Mouse (Mus musculus): ENCODE results near the gene Fus.
"Not testable (repeated sequence)": the region's sequence is repeated elsewhere in the genome, so short reads cannot be mapped to it uniquely, and the experiment has no call there.

Fus gene

GRCm38 (mm10) chr7:127942097-127942496 is 25.2 kb upstream of the Fus start:
- not testable (repeated sequence) for DNase-seq (ENCODE audit: extremely low read depth, low read depth, low spot score)

GRCm38 (mm10) chr7:127944614-127945013 is 22.6 kb upstream of the Fus start:
- no peak for DNase-seq (ENCODE audit: extremely low read depth, low read depth, low spot score)

- DNase-seq (ENCODE audit: extremely low read depth, low read depth, low spot score): no peak
Observed at GRCm38 (mm10) chr7:127946470-127947023, 20.7 kb upstream of the Fus start, which contains the start of gene Prss36. Gene Prss36, minus strand, starts transcription at chr7:127946725.

GRCm38 (mm10) chr7:127952864-127953581 is 14.2 kb upstream of the Fus start:
- DNase-seq (ENCODE audit: extremely low read depth, low read depth, low spot score): no peak

GRCm38 (mm10) chr7:127959364-127959763 is 7.9 kb upstream of the Fus start:
- DNase-seq (ENCODE audit: extremely low read depth, low read depth, low spot score): no peak

- DNase-seq (ENCODE audit: extremely low read depth, low read depth, low spot score): no peak
Observed at GRCm38 (mm10) chr7:127966371-127966918, 812 bp upstream of the Fus start.

GRCm38 (mm10) chr7:127967922-127968828 is 918 bp downstream of the Fus start:
- no peak for DNase-seq (ENCODE audit: extremely low read depth, low read depth, low spot score)

- DNase-seq (ENCODE audit: extremely low read depth, low read depth, low spot score): no peak
Observed at GRCm38 (mm10) chr7:127974413-127974930, 7.2 kb downstream of the Fus start.

GRCm38 (mm10) chr7:127978856-127979255 is 11.6 kb downstream of the Fus start:
- DNase-seq (ENCODE audit: extremely low read depth, low read depth, low spot score): no peak

GRCm38 (mm10) chr7:127980606-127981005 is 13.3 kb downstream of the Fus start:
- no peak for DNase-seq (ENCODE audit: extremely low read depth, low read depth, low spot score)

GRCm38 (mm10) chr7:127988904-127989303 is 21.6 kb downstream of the Fus start:
- no peak for DNase-seq (ENCODE audit: extremely low read depth, low read depth, low spot score)

- DNase-seq (ENCODE audit: extremely low read depth, low read depth, low spot score): no peak
Observed at GRCm38 (mm10) chr7:127991643-127992487, 24.6 kb downstream of the Fus start.

- no peak for DNase-seq (ENCODE audit: extremely low read depth, low read depth, low spot score)
Observed at GRCm38 (mm10) chr7:127992488-127993340, 25.5 kb downstream of the Fus start.

- DNase-seq (ENCODE audit: extremely low read depth, low read depth, low spot score): no peak
Observed at GRCm38 (mm10) chr7:127993341-127993977, 26.2 kb downstream of the Fus start, which contains the start of gene Pycard. Gene Pycard, minus strand, starts transcription at chr7:127993867.

GRCm38 (mm10) chr7:127999436-127999835 is 32.2 kb downstream of the Fus start:
- DNase-seq (ENCODE audit: extremely low read depth, low read depth, low spot score): no peak

GRCm38 (mm10) chr7:128000068-128000950 is 33.1 kb downstream of the Fus start:
- no peak for DNase-seq (ENCODE audit: extremely low read depth, low read depth, low spot score)

GRCm38 (mm10) chr7:128003098-128003497 is 35.8 kb downstream of the Fus start:
- no peak for DNase-seq (ENCODE audit: extremely low read depth, low read depth, low spot score)

- no peak for DNase-seq (ENCODE audit: extremely low read depth, low read depth, low spot score)
Observed at GRCm38 (mm10) chr7:128003688-128004087, 36.4 kb downstream of the Fus start, which contains the start of gene Trim72. Gene Trim72, plus strand, starts transcription at chr7:128003949.
